Mouse (Mus musculus) embryonic facial prominence, embryonic 11.5 days (tissue): ENCODE data around the gene Wipf2. TPM values are rescaled to one million over a fixed set of nuclear protein-coding genes. Genes with fewer than 3 reads are reported as not detected.
A peak's percentile ranks its signal among the peaks of the same experiment; 100 is the strongest.

Experiments used
- ATAC-seq: fragments of 200-750 bp; cut with Nextera tagmentation; replicated peaks from 2 replicates; pipeline ENCODE4 v1.8.0; 2017; ENCODE audit warnings: low read depth; ENCODE audit not compliant: insufficient number of reproducible peaks, low FRiP score, low TSS enrichment
- DNase-seq: peaks from one replicate; pipeline ENCODE4 v3.0.0-alpha.2; 2015; ENCODE audit warnings: low spot score
- H3K27ac ChIP-seq: fragments of 300-500 bp; sonication (generic); replicated peaks from 2 replicates; pipeline ENCODE4 v1.5.1; 2014; ENCODE audit warnings: mild to moderate bottlenecking, low read depth, low read length, control low read depth
- H3K27me3 ChIP-seq: fragments of 300-500 bp; sonication (generic); 2 replicates; pipeline ENCODE4 v1.6.1; 2014; ENCODE audit warnings: mild to moderate bottlenecking, low read length, moderate library complexity, mixed read lengths; ENCODE audit not compliant: control insufficient read depth, insufficient read depth
- H3K36me3 ChIP-seq: fragments of 300-500 bp; sonication (generic); replicated peaks from 2 replicates; pipeline ENCODE4 v1.6.1; 2014; ENCODE audit warnings: low read depth, mild to moderate bottlenecking, low read length, moderate library complexity, mixed read lengths; ENCODE audit not compliant: control insufficient read depth, insufficient read depth
- H3K4me1 ChIP-seq: fragments of 300-500 bp; sonication (generic); 2 replicates; pipeline ENCODE4 v1.6.1; 2014; ENCODE audit warnings: low read length, mixed read lengths; ENCODE audit not compliant: control insufficient read depth, insufficient read depth
- H3K4me2 ChIP-seq: fragments of 300-500 bp; sonication (generic); 2 replicates; pipeline ENCODE4 v1.6.1; 2014; ENCODE audit warnings: low read depth, mild to moderate bottlenecking, control low read depth, low read length, moderate library complexity
- H3K4me3 ChIP-seq: fragments of 300-500 bp; sonication (generic); 2 replicates; pipeline ENCODE4 v1.5.1; 2014; ENCODE audit warnings: low read depth, low read length, control low read depth
- H3K9ac ChIP-seq: fragments of 300-500 bp; sonication (generic); replicated peaks from 2 replicates; pipeline ENCODE4 v1.6.1; 2014; ENCODE audit warnings: mild to moderate bottlenecking, control low read depth, low read length
- H3K9me3 ChIP-seq: fragments of 300-500 bp; sonication (generic); replicated peaks from 2 replicates; pipeline ENCODE4 v1.6.1; 2016; ENCODE audit warnings: mild to moderate bottlenecking, low read length, inconsistent platforms, mixed read lengths; ENCODE audit not compliant: control insufficient read depth
- WGBS: fragments of 180-500 bp; shearing (Covaris S2); extraction: QIAGEN DNeasy Blood & Tissue Kit; methylation state at CpG from one replicate; pipeline ENCODE4 v1.1.7; 2014; 5-methylcytosine and 5-hydroxymethylcytosine counted together
- polyA plus RNA-seq: library from polyadenylated mRNA; unstranded; fragments of >200 nt; fragmentation: Nextera tagmentation; extraction: Ambion mirVana; gene quantifications from 2 replicates; pipeline ENCODE4 v1.2.1, GENCODE M21; 2014

Wipf2 gene
- polyA plus RNA-seq, 1 experiment from 2014 or later, result 4.6 TPM

DNA sequence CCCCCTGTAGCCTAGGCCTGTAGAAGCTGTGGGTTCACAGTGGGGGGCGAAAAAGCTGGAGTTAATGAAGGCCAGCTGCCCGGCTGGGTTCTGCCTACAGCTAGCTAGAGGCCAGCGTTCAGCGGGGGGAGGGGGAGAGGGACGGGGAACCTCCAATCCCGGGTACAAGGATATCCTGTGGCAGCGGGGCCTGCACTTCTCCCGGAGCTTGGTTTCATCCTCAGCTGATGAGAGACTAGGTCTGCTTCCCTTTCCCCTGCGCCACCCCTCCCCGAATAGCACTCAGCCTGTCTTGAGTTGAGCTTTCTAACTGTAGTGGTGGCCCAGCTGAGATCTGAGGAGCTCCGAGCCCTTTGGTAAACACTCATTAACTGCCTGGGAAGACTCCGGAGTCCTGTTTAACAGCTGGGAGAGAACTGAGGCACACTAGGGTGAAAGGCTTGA lies 62.5 kb downstream of the Wipf2 start:
- 2% methylated on average over 12 of the region's 12 CpGs for WGBS
- DNase-seq, result peak; percentile 95
- Histone ChIP-seq H3K27me3 (no peaks in the 10 kb centered on the region), H3K4me2 (peak overlapping the region; percentile 34), H3K36me3 (no peaks in the 10 kb centered on the region), H3K4me3 (no peak overlapping the region), H3K4me1 (peaks cover 44% of the 10 kb centered on the region), H3K27ac (peak overlapping the region; percentile 95), H3K9me3 (no peaks in the 10 kb centered on the region), H3K9ac (peak overlapping the region; percentile 37)
- peak; percentile 66 for ATAC-seq

DNA sequence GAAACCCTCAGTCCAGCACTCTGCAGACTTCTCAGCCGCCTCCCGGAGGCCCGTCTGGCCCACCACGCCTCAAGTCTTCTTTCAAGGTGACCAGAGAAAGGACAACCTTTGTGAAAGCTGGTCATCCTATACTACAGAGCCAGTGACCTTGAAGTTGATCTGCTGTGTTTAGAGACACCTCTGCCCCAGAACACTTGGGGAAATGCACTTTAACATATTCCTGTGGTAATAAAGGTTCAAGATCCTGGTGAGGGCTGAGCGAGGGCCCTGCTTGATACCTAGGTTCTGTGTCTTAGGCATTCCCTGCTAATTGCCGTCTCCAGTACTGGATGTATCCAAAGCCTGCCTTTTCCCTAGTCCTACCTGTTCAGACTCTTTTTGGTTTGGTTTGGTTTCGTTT lies 63.1 kb downstream of the Wipf2 start:
- DNase-seq (no peak), ATAC-seq (no peak)
- H3K9ac ChIP-seq, result no peak overlapping the region
- no peaks in the 10 kb centered on the region for H3K9me3 ChIP-seq
- H3K4me1 ChIP-seq, result peaks cover 47% of the 10 kb centered on the region
- no peaks in the 10 kb centered on the region for H3K27me3 ChIP-seq
- H3K27ac ChIP-seq, result peak overlapping the region; percentile 95
- no peaks in the 10 kb centered on the region for H3K36me3 ChIP-seq
- H3K4me3 ChIP-seq, result no peak overlapping the region
- WGBS, result 49% methylated on average over 7 of the region's 7 CpGs
- no peak overlapping the region; the same call in 1 of the 2 replicates for H3K4me2 ChIP-seq

DNA sequence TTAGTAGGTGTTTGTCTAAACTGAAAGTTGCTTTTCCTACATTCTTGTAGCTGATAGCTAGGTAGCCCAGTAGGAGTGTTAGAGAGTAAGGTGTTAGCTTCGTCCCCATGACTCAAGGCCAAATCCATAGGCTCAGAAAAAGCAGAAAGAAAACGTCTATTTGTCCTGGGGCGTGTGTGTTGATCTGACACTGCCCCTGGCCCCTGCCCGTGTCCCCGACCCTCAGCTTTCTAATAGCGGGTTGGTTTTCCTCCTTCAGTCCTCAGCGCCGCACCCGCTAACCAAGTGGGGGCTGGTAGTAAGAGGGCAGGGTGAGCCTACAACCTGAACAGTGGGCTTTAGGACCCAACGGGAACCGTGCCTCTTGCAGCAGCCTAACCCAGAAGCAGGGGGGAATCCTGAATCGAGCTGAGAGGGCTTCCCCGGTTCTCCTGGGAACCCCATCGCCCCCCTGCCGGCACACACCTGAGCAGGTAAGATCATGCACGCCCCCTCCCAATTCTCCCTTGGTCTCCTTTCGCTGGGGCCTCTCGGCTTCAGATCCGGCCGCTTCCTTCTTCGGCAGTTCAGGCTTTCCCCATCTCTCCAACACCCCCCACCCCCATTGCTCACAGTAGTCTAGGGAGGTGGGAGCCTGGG lies 64.1 kb downstream of the Wipf2 start, which contains the start of gene Rara:
Rara (plus strand) TSS at position 381 of the 639 bp plus-strand sequence.
- WGBS, result 5% methylated on average over 20 of the region's 21 CpGs

DNA sequence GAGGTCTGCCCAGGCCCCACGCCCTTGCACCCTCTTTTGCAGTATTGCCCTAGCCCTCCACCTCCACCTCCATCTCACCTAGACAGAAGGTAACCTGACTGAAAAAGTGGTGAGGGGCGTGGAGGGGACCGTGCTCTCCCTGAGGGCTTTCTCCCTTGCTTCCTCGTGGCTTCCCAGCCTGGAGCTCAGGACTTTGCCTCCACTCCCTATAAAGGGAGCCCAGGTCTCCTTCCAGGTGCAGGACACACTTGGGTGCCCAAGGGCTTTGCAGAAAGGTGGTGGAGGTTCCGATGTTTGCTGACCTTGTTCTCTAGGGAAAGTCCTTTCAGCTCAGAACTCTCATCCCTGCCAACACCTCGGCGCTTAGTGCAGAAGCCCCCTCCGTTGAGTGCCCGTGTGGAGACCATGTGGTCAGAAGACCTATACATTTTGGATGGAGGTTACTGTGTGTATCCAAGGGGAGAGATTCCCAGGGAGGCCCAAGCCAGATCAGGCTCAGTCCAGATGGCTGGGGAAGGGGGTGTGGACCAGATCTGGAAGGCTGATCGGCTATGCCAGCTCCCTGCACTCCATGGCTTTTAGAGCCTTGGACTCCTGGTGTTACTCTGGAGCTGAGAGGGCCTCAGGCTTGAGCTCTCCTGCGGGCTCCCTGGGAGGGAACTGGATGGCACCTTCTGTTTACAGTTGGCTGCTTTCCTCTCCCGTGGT lies 64.9 kb downstream of the Wipf2 start:
- no peaks in the 10 kb centered on the region for H3K27me3 ChIP-seq
- peak overlapping the region; percentile 37 for H3K27ac ChIP-seq
- H3K4me1 ChIP-seq, result peaks cover 64% of the 10 kb centered on the region
- peak overlapping the region; percentile 87 for H3K4me2 ChIP-seq
- no peaks in the 10 kb centered on the region for H3K36me3 ChIP-seq
- WGBS, result 11% methylated on average over 12 of the region's 12 CpGs
- peak overlapping the region; percentile 64 for H3K9ac ChIP-seq
- DNase-seq (no peak), ATAC-seq (no peak)
- H3K9me3 ChIP-seq, result no peaks in the 10 kb centered on the region
- H3K4me3 ChIP-seq, result peak overlapping the region; percentile 49

More for the DNA sequence above, 64.1 kb downstream of the Wipf2 start, which contains the start of gene Rara:
- Histone ChIP-seq H3K4me3 (peak within 1 kb of the TSS; percentile 49), H3K4me1 (peaks cover 57% of the 10 kb centered on the region), H3K9me3 (no peaks in the 10 kb centered on the region), H3K36me3 (no peaks in the 10 kb centered on the region), H3K27ac (peak within 1 kb of the TSS; percentile 95), H3K4me2 (peak within 1 kb of the TSS; percentile 87), H3K9ac (peak within 1 kb of the TSS; percentile 64), H3K27me3 (no peaks in the 10 kb centered on the region)
- DNase-seq (peak; percentile 82), ATAC-seq (no peak)

DNA sequence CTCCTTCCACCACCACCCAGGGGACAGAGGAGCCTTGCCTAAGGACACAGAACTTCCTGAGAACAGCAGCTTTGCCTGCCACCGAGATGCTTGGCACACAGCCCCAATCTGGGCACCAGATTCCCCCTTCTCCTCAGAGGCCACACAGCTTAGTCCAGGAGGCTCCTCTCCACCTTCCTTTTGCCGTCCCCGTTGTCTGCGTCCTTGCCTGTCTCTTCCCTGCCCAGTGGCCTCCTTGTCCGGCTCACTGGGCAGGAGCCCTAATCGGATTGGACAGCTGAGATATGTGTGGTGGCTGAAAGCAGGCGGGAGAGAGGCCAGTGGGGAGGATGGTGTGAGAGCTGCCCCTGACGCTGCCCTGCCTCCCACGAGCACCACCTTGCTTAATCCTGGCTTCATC lies 66.1 kb downstream of the Wipf2 start:
- DNase-seq (no peak), ATAC-seq (no peak)
- peak overlapping the region; percentile 46 for H3K9ac ChIP-seq
- no peaks in the 10 kb centered on the region for H3K36me3 ChIP-seq
- no peaks in the 10 kb centered on the region for H3K9me3 ChIP-seq
- H3K4me1 ChIP-seq, result peaks cover 62% of the 10 kb centered on the region
- peak overlapping the region; percentile 18; the same call in 1 of the 2 replicates for H3K4me3 ChIP-seq
- H3K4me2 ChIP-seq, result peak overlapping the region; percentile 87
- peak overlapping the region; percentile 56; the same call in 1 of the 2 replicates for H3K27ac ChIP-seq
- WGBS, result 2% methylated on average over 9 of the region's 9 CpGs
- no peaks in the 10 kb centered on the region for H3K27me3 ChIP-seq

DNA sequence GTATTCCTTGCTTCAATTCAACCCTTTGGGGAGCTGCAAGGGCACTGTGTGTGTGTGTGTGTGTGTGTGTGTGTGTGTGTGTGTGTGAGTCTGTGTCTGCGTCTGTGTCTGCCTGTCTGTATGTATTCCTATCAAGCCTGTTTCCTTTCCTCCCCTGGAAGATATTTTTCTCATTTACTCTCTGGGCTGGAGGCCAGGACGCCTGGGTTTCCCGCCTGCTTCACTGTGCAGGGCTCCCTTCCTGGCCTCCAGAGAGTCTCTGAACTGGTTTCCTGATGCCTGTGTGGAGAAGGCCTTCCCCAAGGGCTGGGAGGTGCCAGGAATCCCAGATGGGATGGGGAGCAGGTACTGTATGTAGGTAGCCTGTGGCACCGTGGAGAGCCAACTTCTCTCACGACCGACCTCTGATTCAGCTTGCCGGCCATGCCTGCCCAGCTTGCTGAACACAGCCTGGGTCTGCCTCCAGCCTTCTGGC lies 66.7 kb downstream of the Wipf2 start:
- H3K4me3 ChIP-seq, result no peak overlapping the region
- H3K9ac ChIP-seq, result peak overlapping the region; percentile 46; the same call in 1 of the 2 replicates
- no peaks in the 10 kb centered on the region for H3K9me3 ChIP-seq
- peaks cover 56% of the 10 kb centered on the region for H3K4me1 ChIP-seq
- no peak for ATAC-seq
- H3K4me2 ChIP-seq, result peak overlapping the region; percentile 34
- no peaks in the 10 kb centered on the region for H3K27me3 ChIP-seq
- H3K36me3 ChIP-seq, result no peaks in the 10 kb centered on the region
- no peak for DNase-seq
- 55% methylated on average over 7 of the region's 7 CpGs for WGBS
- H3K27ac ChIP-seq, result peak overlapping the region; percentile 56; the same call in 1 of the 2 replicates

DNA sequence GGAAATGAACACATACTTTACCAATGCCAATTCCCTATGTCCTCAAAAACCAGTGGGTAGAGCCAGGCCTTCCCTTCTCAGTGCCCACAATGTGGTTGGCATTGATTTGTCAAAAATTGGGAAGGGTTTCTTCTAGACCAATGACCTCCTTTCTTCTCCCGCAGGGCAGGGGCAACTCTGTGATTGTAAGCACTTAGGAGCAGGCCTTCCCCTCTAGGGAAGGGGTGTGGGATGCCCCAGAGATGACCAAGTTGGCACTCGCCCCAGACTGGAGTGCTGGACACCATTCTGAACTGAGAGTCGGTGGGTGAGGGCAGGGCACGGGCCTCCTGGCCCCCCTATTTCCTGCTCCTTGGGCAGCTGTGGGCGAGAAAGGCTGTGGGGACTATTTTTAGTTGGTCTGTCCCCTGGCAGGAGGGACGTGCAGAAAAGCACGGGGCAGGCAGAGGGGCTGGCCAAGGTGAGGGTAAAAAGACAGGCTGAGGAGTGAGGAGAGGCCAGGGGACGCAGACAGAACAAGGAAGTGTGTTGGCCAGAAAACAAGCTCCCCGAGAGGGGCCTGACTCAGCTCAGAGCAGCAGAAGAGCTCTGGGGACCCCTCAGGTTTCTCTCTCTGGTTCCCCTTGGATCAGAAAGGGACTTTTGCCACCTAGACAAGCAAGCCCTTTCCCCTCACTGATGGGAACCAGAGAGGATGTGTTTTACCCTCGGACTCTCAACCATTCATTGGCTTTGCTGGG lies 67.5 kb downstream of the Wipf2 start:
- Histone ChIP-seq H3K4me1 (peaks cover 50% of the 10 kb centered on the region), H3K4me3 (no peak overlapping the region), H3K27ac (no peak overlapping the region), H3K36me3 (no peaks in the 10 kb centered on the region), H3K9ac (peak overlapping the region; percentile 39), H3K4me2 (no peak overlapping the region), H3K9me3 (no peaks in the 10 kb centered on the region), H3K27me3 (no peaks in the 10 kb centered on the region)
- ATAC-seq (no peak), DNase-seq (no peak)
- WGBS, result 30% methylated on average over 10 of the region's 10 CpGs
